Mouse (Mus musculus) hindbrain, embryonic 14.5 days (tissue): ENCODE measurements around the gene Wnt9a. TPM values are rescaled to one million over a fixed set of nuclear protein-coding genes. Genes with fewer than 3 reads are reported as not detected.

Source experiments
- ATAC-seq: fragments of 200-750 bp; cut with Nextera tagmentation; 2 replicates; pipeline ENCODE4 v1.8.0; 2017; ENCODE audit warnings: moderate number of reproducible peaks, mild to moderate bottlenecking, moderate TSS enrichment, moderate library complexity; ENCODE audit not compliant: low FRiP score
- DNase-seq: peaks from one replicate; pipeline ENCODE4 v3.0.0-alpha.2; 2015; ENCODE audit warnings: low spot score
- H3K27ac ChIP-seq: fragments of 300-500 bp; sonication (generic); 2 replicates; pipeline ENCODE4 v1.5.1; 2014; ENCODE audit warnings: mild to moderate bottlenecking, moderate library complexity
- H3K27me3 ChIP-seq: fragments of 300-500 bp; sonication (generic); 2 replicates; pipeline ENCODE4 v1.6.1; 2014; ENCODE audit warnings: mild to moderate bottlenecking, low read length, mixed read lengths; ENCODE audit not compliant: control insufficient read depth, insufficient read depth
- H3K36me3 ChIP-seq: fragments of 300-500 bp; sonication (generic); replicated peaks from 2 replicates; pipeline ENCODE4 v1.6.1; 2014; ENCODE audit not compliant: control insufficient read depth, insufficient read depth
- H3K4me1 ChIP-seq: fragments of 300-500 bp; sonication (generic); replicated peaks from 2 replicates; pipeline ENCODE4 v1.6.1; 2014; ENCODE audit warnings: antibody characterized with exemption, low read length, mixed read lengths; ENCODE audit not compliant: control insufficient read depth, insufficient read depth
- H3K4me2 ChIP-seq: fragments of 300-500 bp; sonication (generic); replicated peaks from 2 replicates; pipeline ENCODE4 v1.6.1; 2014; ENCODE audit warnings: mild to moderate bottlenecking, moderate library complexity
- H3K4me3 ChIP-seq: fragments of 300-500 bp; sonication (generic); replicated peaks from 2 replicates; pipeline ENCODE4 v1.5.1; 2014; ENCODE audit warnings: mild to moderate bottlenecking, low read length
- H3K9ac ChIP-seq: fragments of 300-500 bp; sonication (generic); 2 replicates; pipeline ENCODE4 v1.6.1; 2014
- H3K9me3 ChIP-seq: fragments of 300-500 bp; sonication (generic); 2 replicates; pipeline ENCODE4 v1.6.1; 2016; ENCODE audit warnings: low read length; ENCODE audit not compliant: control insufficient read depth
- WGBS: fragments of 180-500 bp; shearing (Covaris S2); extraction: QIAGEN DNeasy Blood & Tissue Kit; methylation state at CpG from one replicate; pipeline ENCODE4 v1.1.7; 2014; 5-methylcytosine and 5-hydroxymethylcytosine counted together
- polyA plus RNA-seq: library from polyadenylated mRNA; unstranded; fragments of >200 nt; fragmentation: Nextera tagmentation; extraction: Ambion mirVana; gene quantifications from 2 replicates; pipeline ENCODE4 v1.2.1, GENCODE M21; 2014

Gene Wnt9a
- 2.1 TPM in 2 replicates for polyA plus RNA-seq

DNA sequence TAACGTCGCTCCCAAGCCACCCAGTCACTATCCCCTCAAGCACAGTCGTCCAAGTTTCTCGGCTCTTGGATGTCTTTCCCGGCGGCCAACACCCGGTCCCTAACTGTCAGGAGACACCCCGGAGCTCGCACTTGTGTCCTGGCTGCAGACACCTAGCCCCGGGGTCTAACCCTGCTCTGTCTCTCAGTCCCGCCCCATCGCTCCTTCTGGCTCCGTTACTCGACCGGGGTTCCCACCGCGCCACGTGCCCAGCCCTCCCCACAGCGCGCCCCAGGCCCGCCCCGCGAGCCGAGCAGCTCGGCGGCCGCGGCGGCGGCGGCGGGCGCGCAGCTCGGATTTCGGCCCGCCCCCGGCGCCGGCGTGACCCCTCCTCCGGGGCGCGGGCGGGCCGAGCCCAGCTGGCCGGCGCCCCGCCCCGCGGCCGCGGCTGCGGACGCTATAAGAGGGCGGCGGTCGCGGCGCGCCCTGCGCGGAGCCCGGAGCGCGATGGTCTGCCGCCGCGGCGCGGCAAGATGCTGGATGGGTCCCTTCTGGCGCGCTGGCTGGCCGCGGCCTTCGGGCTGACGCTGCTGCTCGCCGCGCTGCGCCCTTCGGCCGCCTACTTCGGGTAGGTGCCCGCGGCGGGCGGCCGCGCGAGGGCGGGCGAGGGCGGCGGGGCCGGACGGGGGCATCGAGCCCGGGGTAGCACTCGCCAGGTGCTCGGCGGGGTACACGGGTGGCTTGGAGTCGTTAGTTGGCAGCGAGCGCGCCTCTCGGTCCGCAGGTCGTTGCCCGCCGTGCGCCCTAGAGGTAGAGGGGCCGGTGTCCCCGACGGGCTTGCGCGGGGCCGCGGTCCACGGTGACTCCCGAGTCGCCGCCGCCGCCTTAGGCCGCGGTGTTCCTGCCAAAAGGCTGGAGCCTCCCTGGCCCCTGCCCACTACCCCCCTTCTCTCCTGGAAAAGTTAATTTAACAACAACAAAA is at the start of gene Wnt9a:
Gene Wnt9a (plus strand): TSS at position 468 of the 961 bp plus-strand sequence.
- 0 out of 2 replicates have a peak, but pooled peaks have one; percentile 28 for ATAC-seq
- WGBS = under 1% methylated on average over 89 of the region's 128 CpGs
- H3K36me3 ChIP-seq = no peaks in the 10 kb centered on the region

DNA sequence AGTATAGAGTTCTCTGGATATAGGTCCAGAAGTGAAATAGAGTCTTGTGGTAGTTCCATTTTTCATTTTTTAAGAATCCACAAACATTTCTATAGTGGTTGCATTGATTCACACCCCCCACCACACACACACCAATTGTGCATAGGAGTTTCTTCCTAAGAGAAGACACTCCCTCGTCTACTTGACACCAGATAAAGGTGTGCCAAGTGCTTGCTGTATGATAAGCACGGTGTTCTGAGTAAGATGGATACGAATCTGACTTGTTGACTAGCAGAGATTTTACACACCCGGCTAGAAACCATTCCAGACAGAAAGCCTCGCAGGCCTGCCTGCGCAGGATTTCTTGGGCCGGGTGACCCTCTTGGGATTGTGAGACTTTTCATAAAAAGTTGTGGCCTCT is 47.1 kb upstream of the Wnt9a start:
- no peak overlapping the region for H3K4me3 ChIP-seq
- no peak for DNase-seq
- no peaks in the 10 kb centered on the region for H3K9me3 ChIP-seq
- peaks cover 21% of the 10 kb centered on the region for H3K27me3 ChIP-seq
- H3K4me2 ChIP-seq = no peak overlapping the region
- H3K4me1 ChIP-seq = 0 out of 2 replicates have a peak, but pooled peaks cover 5% of the 10 kb centered on the region
- no peak for ATAC-seq
- 88% methylated on average over 7 of the region's 7 CpGs for WGBS
- no peak overlapping the region for H3K27ac ChIP-seq
- no peaks in the 10 kb centered on the region for H3K36me3 ChIP-seq
- no peak overlapping the region for H3K9ac ChIP-seq

More for the DNA sequence above, at the start of gene Wnt9a:
- Histone ChIP-seq H3K9me3 (no peaks in the 10 kb centered on the region), H3K4me2 (peak within 1 kb of the TSS; percentile 86), H3K27ac (no peak within 1 kb of the TSS), H3K4me3 (peak within 1 kb of the TSS; percentile 58), H3K9ac (peak within 1 kb of the TSS; percentile 64), H3K4me1 (peaks cover 17% of the 10 kb centered on the region; the same call in 1 of the 2 replicates), H3K27me3 (peaks cover 62% of the 10 kb centered on the region)
- DNase-seq = peak; percentile 49

DNA sequence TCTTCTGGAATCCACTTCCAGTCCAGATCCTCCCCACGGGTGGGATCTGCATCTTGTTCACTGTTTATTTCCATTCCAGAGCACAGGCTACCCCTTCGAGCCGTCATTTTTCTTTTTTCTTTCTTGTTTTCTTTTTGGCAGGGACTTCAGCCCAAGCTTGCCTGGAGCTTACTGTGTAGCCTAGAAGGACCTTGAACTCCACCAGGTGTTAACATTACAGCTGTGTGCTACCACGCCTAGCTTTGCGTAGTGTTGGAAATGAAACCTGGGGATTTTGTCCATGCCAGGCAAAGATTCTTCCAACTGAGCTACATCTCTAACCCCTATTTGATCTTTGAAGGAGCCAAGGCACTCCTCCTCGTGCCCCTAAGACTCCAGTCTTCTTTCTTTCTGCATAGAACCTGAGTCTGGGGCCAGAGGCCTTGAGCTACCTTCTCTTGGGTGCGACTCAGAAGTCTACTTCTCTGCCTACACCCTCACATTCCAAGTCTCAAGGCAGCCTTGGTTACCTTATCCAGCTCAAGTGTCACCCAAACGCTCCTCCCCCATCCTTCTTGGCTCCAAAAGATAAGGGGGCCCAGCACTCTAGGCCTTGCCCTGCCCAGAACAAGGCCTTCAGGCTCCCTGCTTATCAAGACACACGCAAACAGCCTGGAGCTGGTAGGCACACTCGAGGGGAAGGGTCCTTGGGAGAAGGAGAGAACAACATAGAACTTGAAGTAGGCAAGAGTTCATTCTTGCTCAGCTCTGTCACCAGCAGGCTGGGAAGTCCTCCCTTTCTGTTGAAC is 45.8 kb upstream of the Wnt9a start:
- Histone ChIP-seq H3K27ac (no peak overlapping the region), H3K4me2 (no peak overlapping the region), H3K36me3 (no peaks in the 10 kb centered on the region), H3K9ac (no peak overlapping the region), H3K9me3 (no peaks in the 10 kb centered on the region), H3K4me1 (0 out of 2 replicates have a peak, but pooled peaks cover 5% of the 10 kb centered on the region), H3K27me3 (peaks cover 23% of the 10 kb centered on the region), H3K4me3 (no peak overlapping the region)
- DNase-seq = no peak
- 84% methylated on average over 10 of the region's 10 CpGs for WGBS
- ATAC-seq = no peak

DNA sequence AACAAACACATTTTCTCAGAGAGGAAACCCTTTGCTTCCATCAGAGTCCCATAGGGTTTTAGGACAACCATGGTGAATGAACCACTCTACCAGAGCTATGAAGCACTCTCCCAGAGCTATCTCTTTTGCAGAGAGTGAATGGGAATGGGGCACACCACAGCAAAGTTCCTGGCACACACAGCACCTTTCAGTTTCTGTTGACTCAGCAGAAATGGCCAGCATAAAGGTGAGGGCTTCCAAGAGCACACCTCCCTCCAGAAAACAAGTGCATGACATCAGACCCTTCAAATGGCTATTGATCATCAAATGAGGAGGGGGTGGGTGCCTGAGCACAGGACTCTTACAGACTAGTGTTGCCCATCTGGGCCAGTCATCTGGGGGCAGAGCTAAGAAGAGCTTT is 44.4 kb upstream of the Wnt9a start:
- H3K4me3 ChIP-seq = no peak overlapping the region
- 0 out of 2 replicates have a peak, but pooled peaks cover 5% of the 10 kb centered on the region for H3K4me1 ChIP-seq
- H3K9me3 ChIP-seq = no peaks in the 10 kb centered on the region
- H3K36me3 ChIP-seq = no peaks in the 10 kb centered on the region
- ATAC-seq (no peak), DNase-seq (no peak)
- no peak overlapping the region for H3K4me2 ChIP-seq
- H3K27ac ChIP-seq = no peak overlapping the region
- no peak overlapping the region for H3K9ac ChIP-seq
- H3K27me3 ChIP-seq = peaks cover 35% of the 10 kb centered on the region

DNA sequence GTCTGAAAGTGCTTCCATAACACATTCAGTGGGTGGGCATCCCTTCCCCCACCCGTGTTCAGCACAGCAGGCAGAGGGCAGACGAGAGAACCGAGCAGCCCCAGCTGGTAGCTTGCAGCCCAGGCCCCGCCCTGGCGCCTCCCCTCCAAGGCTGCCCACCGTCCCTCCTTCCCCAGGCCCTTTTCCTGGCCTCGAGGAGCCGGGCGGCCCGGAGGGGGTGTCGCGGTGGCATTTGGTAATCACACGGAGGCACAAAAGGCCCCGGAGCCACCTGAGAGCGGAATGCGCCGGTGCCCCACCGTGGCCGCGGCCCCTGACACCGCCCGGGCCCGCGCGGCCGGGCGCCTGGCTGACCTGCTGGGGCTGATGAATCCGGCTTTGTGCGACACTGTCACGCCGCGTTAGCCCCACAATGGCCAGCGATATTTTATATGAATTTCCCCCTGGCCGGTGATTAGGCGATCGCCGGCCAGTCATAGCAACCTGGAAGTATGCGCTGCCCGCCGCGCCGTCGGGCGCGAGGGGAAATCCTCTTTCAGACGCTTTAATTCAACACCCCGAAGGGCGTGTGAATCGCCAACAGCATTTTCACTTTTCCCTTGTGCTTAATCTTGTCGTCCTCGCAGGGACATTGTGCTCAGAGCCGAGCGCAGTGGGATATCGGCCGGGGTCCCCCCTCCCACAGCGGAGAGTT is 42.7 kb upstream of the Wnt9a start:
- H3K9ac ChIP-seq = peak overlapping the region; percentile 75
- peak overlapping the region; percentile 78 for H3K4me2 ChIP-seq
- WGBS = under 1% methylated on average over 56 of the region's 56 CpGs
- H3K4me1 ChIP-seq = 0 out of 2 replicates have a peak, but pooled peaks cover 5% of the 10 kb centered on the region
- ATAC-seq (peak; percentile 87; the same call in 1 of the 2 replicates), DNase-seq (peak; percentile 68)
- peak overlapping the region; percentile 67; the same call in 1 of the 2 replicates for H3K27ac ChIP-seq
- H3K4me3 ChIP-seq = peak overlapping the region; percentile 47
- no peaks in the 10 kb centered on the region for H3K9me3 ChIP-seq
- H3K36me3 ChIP-seq = no peaks in the 10 kb centered on the region
- peaks cover 35% of the 10 kb centered on the region for H3K27me3 ChIP-seq

DNA sequence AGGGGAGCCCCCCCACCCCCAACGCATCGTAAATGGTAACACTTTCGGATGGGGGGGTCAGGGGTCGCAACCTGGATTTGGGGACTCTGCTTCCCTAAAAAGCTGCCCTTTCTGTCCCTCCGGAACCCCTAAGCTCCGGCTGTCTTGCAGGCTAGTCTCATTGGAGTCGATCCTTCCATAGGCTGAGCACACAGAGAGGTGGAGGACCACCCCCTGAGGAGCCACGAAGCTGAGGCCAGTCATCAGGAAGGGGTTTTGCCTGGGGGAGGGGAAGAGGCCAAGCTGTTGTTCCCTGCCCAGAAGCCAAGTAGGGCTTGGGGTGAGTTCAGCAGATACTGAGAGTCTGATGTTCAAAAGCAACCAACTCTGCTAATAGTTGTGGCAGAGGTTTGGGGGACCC is 42.1 kb upstream of the Wnt9a start:
- DNase-seq (no peak), ATAC-seq (no peak)
- Histone ChIP-seq H3K4me1 (0 out of 2 replicates have a peak, but pooled peaks cover 5% of the 10 kb centered on the region), H3K27me3 (peaks cover 35% of the 10 kb centered on the region), H3K9ac (peak overlapping the region; percentile 75), H3K27ac (peak overlapping the region; percentile 67; the same call in 1 of the 2 replicates), H3K4me3 (peak overlapping the region; percentile 47), H3K9me3 (no peaks in the 10 kb centered on the region), H3K36me3 (no peaks in the 10 kb centered on the region), H3K4me2 (peak overlapping the region; percentile 78)
- 7% methylated on average over 8 of the region's 8 CpGs for WGBS

DNA sequence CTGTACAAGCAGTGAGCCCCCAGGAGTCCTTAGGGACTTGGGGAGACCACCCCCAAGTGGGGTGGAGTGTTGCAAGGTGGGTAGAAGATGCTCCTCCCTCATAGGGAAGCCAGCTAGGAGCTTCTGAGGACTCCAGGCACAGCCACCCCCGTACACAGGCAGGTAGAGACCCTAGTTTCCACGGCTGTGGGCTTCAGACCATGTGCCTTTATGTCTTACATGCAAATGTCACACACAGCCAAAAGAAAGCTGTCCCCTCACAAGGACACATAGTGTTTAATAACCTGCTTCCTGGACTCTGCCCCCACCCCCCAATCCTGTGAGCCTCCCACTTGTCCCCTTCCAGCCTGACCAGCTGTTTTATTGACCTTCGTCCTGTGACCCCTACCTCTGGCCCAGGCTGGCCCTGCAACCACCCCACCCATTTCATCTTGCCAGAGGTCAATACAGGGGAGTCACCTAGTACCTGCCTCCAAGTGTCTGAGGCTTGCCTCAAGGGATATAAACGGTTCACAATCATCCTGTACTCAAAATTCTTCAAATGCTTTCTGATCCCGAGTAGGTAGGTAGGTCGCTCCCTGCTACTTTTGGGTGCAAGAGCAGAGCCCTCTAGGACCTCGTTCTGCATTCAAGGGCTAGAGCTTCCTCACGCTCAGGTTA is 41.4 kb upstream of the Wnt9a start:
- H3K9me3 ChIP-seq = no peaks in the 10 kb centered on the region
- no peaks in the 10 kb centered on the region for H3K36me3 ChIP-seq
- peaks cover 33% of the 10 kb centered on the region for H3K27me3 ChIP-seq
- H3K4me2 ChIP-seq = no peak overlapping the region
- no peak for DNase-seq
- no peak overlapping the region for H3K4me3 ChIP-seq
- H3K27ac ChIP-seq = no peak overlapping the region
- ATAC-seq = no peak
- WGBS = 55% methylated on average over 8 of the region's 8 CpGs
- H3K9ac ChIP-seq = no peak overlapping the region
- 0 out of 2 replicates have a peak, but pooled peaks cover 5% of the 10 kb centered on the region for H3K4me1 ChIP-seq

DNA sequence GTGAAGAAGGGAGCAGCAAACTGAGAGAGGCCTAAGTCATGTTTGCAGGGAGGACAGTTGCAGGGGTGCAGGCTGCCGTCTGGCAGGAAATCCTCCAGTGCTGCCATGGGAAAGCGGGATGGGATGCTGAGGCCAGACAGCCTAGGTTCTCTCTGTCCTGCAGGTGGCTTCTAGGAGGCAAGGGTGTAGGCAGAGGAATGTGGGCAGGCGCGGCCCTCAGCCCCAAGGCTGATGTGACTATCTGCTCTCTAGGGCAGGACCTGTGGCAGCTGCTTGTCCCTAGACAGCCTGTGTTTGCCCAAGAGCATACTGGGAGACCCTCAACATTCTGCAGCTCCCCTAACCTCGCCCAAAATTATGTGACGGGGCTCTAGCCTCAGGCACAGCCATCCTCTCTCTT is 40.0 kb upstream of the Wnt9a start:
- H3K27ac ChIP-seq = no peak overlapping the region
- ATAC-seq = no peak
- H3K36me3 ChIP-seq = no peaks in the 10 kb centered on the region
- no peak overlapping the region for H3K9ac ChIP-seq
- no peaks in the 10 kb centered on the region for H3K9me3 ChIP-seq
- peaks cover 24% of the 10 kb centered on the region for H3K27me3 ChIP-seq
- DNase-seq = no peak
- no peak overlapping the region for H3K4me2 ChIP-seq
- no peak overlapping the region for H3K4me3 ChIP-seq
- WGBS = 25% methylated on average over 6 of the region's 6 CpGs
- 0 out of 2 replicates have a peak, but pooled peaks cover 5% of the 10 kb centered on the region for H3K4me1 ChIP-seq
